25 mouse cellular contexts compared by ENCODE assay signal in the genomic region with DNA sequence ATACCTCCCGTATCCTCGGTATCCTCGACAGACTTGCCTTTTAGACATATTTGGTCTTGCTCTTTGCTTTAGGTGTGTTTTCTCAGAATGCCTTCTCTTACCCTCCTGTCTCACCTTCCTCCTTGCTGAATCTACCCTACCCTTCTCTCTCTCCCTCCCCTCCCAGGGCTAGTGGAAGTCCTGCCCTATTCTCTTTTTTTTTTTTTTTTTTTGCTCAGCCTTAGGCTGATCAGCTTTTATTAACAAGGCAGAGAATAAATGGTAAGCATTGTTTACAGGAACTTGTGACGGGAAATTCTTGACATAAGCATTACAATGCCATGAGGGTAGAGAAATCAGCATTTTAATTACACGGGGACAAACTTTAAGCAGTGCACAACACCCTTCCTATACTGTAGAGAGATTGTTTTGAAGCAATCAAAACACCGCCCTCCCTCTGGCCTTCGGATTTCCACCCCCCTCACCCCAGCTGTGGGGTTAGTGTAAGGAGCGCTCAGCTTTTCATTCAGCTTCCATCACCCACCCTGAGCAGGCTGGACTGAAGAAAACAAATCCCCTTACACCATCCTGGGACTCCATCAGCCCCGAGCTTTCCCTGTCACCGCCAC. TPM values are rescaled to one million over a fixed set of nuclear protein-coding genes. Genes with fewer than 3 reads are reported as not detected.
"Had no signal": no experiment of that assay in that cellular context is flagged by ENCODE, and none has a peak within 500 bp of the region (broad histone marks: within the 10 kb centered on the region; RNA-seq: fewer than 3 reads in every experiment).

No protein-coding gene starts in this region.

- H3K27me3 ChIP-seq: heart, embryonic 13.5 days; heart, embryonic 15.5 days; hindbrain, embryonic 13.5 days; hindbrain, embryonic 15.5 days; kidney, embryonic 15.5 days; limb, embryonic 13.5 days; limb, embryonic 15.5 days had no signal

- H3K27ac ChIP-seq: heart, adult 2 months; heart, embryonic 13.5 days; heart, embryonic 15.5 days; hindbrain, embryonic 13.5 days; hindbrain, embryonic 15.5 days; hindbrain, postnatal 0 days; kidney, embryonic 15.5 days; kidney, postnatal 0 days; layer of hippocampus, adult 2 months; left cerebral cortex, adult 2 months; limb, embryonic 13.5 days; limb, embryonic 15.5 days; liver, embryonic 12.5 days; liver, embryonic 14.5 days had no signal

- DNase-seq: gastrocnemius, postnatal 14 days; gastrocnemius, postnatal 36 days; heart, adult 11 months; heart, adult 2 months; heart, postnatal 14 days; heart, postnatal 36 days; kidney, adult 11 months; kidney, adult 2 months; kidney, adult 9 months; kidney, postnatal 14 days; kidney, postnatal 36 days had no signal

- H3K4me3 ChIP-seq: heart, adult 2 months; heart, embryonic 13.5 days; heart, embryonic 15.5 days; hindbrain, embryonic 13.5 days; hindbrain, embryonic 15.5 days; kidney, embryonic 15.5 days; layer of hippocampus, adult 2 months; left cerebral cortex, adult 2 months; limb, embryonic 13.5 days; limb, embryonic 15.5 days; liver, embryonic 12.5 days had no signal

- H3K4me1 ChIP-seq: hindbrain, embryonic 15.5 days; kidney, embryonic 15.5 days; limb, embryonic 15.5 days; liver, embryonic 12.5 days had no signal

- H3K36me3 ChIP-seq: heart, embryonic 13.5 days; heart, embryonic 15.5 days; hindbrain, embryonic 13.5 days; hindbrain, embryonic 15.5 days; kidney, embryonic 15.5 days; limb, embryonic 13.5 days; limb, embryonic 15.5 days; liver, embryonic 12.5 days had no signal

- H3K9me3 ChIP-seq: heart, embryonic 15.5 days; hindbrain, embryonic 13.5 days; hindbrain, embryonic 15.5 days; kidney, embryonic 15.5 days; limb, embryonic 13.5 days; limb, embryonic 15.5 days; liver, embryonic 12.5 days had no signal

RNA-seq across cellular contexts. Expression of a gene that starts 8.7 kb away (rescaled TPM):
- total RNA-seq: hematopoietic stem cell, adult 5-6 weeks had no signal
